Mouse (Mus musculus) liver, embryonic 15.5 days (tissue): Measurements from ENCODE around the gene Tekt5. TPM values are rescaled to one million over a fixed set of nuclear protein-coding genes. Genes with fewer than 3 reads are reported as not detected.
A peak's percentile ranks its signal among the peaks of the same experiment; 100 is the strongest.

Experiments used
- ATAC-seq: fragments of 200-750 bp; cut with Nextera tagmentation; 2 replicates; pipeline ENCODE4 v1.8.0; 2017; ENCODE audit warnings: moderate number of reproducible peaks, mild to moderate bottlenecking, moderate library complexity; ENCODE audit not compliant: insufficient read depth
- H3K27ac ChIP-seq: fragments of 300-500 bp; sonication (generic); replicated peaks from 2 replicates; pipeline ENCODE4 v1.5.1; 2015; ENCODE audit warnings: mild to moderate bottlenecking, inconsistent platforms
- H3K27me3 ChIP-seq: fragments of 300-500 bp; sonication (generic); 2 replicates; pipeline ENCODE4 v1.6.1; 2015; ENCODE audit warnings: mild to moderate bottlenecking, inconsistent platforms
- H3K36me3 ChIP-seq: fragments of 300-500 bp; sonication (generic); replicated peaks from 2 replicates; pipeline ENCODE4 v1.6.1; 2015; ENCODE audit warnings: moderate library complexity, mild to moderate bottlenecking, inconsistent platforms
- H3K4me1 ChIP-seq: fragments of 300-500 bp; sonication (generic); replicated peaks from 2 replicates; pipeline ENCODE4 v1.6.1; 2015; ENCODE audit warnings: inconsistent platforms
- H3K4me2 ChIP-seq: fragments of 300-500 bp; sonication (generic); 2 replicates; pipeline ENCODE4 v1.6.1; 2015; ENCODE audit warnings: moderate library complexity, mild to moderate bottlenecking, inconsistent platforms
- H3K4me3 ChIP-seq: fragments of 300-500 bp; sonication (generic); replicated peaks from 2 replicates; pipeline ENCODE4 v1.5.1; 2015; ENCODE audit warnings: mild to moderate bottlenecking, inconsistent platforms
- H3K9ac ChIP-seq: fragments of 300-500 bp; sonication (generic); 2 replicates; pipeline ENCODE4 v1.6.1; 2015; ENCODE audit warnings: moderate library complexity, mild to moderate bottlenecking, inconsistent platforms
- H3K9me3 ChIP-seq: fragments of 300-500 bp; sonication (generic); replicated peaks from 2 replicates; pipeline ENCODE4 v1.6.1; 2016; ENCODE audit warnings: inconsistent platforms
- WGBS: fragments of 180-500 bp; shearing (Covaris S2); methylation state at CpG from one replicate; pipeline ENCODE4 v1.1.7; 2015; ENCODE audit warnings: mixed read lengths; ENCODE audit not compliant: insufficient replicate concordance; 5-methylcytosine and 5-hydroxymethylcytosine counted together
- polyA plus RNA-seq: library from polyadenylated mRNA; unstranded; fragments of >200 nt; fragmentation: Nextera tagmentation; extraction: Ambion mirVana; gene quantifications from 2 replicates; pipeline ENCODE4 v1.2.1, GENCODE M21; 2015

Tekt5 gene
- polyA plus RNA-seq, 1 experiment from 2014 or later: 0.28 TPM

DNA sequence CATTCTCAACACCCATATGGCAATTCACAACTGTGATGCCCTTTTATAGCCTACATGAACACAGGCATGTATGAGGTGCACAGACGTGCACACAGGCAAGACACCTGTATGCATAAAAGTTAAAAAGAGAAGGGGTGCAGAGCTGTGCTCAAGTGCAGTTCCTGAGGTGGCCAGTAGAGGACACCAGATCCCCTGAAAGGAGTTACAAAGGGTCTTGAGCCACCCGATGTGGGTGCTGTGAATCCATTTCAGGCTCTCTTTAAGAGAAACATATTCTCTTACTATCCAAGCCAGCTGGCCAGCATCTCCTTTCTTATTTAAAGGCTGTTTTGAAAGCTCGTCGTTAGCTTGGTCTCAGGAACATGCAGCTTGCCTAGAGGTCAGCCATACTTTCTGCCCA lies 21.6 kb upstream of the Tekt5 start:
- H3K27me3 ChIP-seq: no peaks in the 10 kb centered on the region
- no peak overlapping the region for H3K9ac ChIP-seq
- H3K4me1 ChIP-seq: peaks cover 11% of the 10 kb centered on the region
- no peak overlapping the region for H3K4me2 ChIP-seq
- H3K27ac ChIP-seq: no peak overlapping the region
- 81% methylated on average over 4 of the region's 4 CpGs for WGBS
- H3K36me3 ChIP-seq: peaks cover 85% of the 10 kb centered on the region
- no peaks in the 10 kb centered on the region for H3K9me3 ChIP-seq
- no peak overlapping the region for H3K4me3 ChIP-seq
- no peak for ATAC-seq

DNA sequence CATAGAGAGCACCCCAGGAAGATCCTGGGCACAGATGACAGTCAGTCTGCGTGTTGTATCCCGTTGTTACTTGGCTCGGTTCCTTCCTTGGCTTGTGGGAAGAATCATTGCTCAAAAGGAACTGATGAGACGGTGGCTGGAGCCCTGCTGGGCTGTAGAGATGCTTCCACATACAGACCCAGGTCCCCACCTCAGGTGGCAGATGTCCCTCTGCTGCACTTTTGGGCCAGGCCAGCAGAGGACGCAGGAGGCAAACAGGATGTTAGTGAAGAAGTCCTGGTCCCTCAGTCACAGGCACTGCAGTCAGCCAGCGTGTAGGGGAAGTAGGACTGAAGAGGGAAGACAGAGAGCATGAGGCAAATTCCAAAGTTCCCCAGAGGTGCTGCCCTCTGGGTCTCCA lies 20.7 kb upstream of the Tekt5 start:
- Histone ChIP-seq H3K27ac (no peak overlapping the region), H3K9ac (no peak overlapping the region), H3K36me3 (peaks cover 76% of the 10 kb centered on the region), H3K9me3 (no peaks in the 10 kb centered on the region), H3K4me2 (no peak overlapping the region), H3K4me3 (no peak overlapping the region), H3K4me1 (peaks cover 18% of the 10 kb centered on the region), H3K27me3 (no peaks in the 10 kb centered on the region)
- no peak for ATAC-seq
- 73% methylated on average over 6 of the region's 6 CpGs for WGBS

DNA sequence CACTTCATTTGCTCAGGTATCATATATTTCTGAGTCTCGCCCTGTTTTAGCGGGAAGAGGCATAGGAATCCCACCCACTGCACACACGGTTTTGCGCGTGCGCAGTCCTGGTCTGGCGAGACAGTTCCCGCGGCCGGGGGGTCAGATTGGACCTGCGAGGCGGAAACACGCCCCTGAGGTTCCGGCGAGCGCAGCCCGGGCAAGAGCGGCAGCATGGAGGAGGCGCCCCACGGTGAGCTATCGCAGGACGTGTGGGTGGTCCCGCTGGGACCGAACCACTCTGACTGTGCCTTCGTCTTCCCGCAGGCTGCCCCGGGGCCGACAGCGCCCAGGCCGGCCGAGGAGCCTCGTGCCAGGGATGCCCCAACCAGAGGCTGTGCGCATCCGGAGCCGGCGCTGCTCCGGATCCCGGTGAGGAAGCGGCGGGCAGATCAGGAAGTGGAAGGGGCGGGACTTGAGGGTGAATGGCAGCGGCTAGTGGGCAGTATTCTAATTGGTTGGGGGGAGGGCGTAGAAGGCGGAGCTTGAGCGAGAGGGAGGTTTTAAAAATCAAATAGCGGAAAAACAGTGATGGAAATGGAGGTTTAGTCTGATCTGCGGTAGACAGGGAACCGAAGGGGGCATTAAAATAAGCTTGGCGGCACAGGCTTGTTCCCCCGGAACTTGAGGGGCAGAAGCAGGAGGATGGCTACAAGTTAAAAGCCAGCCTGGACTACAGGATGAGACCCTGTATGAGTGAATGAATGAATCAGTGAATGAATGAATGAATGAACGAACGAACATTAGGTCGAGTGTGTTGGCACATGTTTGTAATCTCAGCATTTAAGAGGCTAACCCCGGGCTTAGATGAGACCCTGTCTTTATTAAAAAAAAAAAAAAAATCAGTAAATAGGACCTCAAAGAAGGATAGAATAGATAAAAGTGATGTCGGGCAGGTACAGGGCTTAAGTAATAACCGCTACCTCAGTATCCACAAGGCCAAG lies 16.8 kb upstream of the Tekt5 start, which contains the start of gene Nubp1:
Gene Nubp1 (plus strand): TSS at position 185 of the 983 bp plus-strand sequence.
- Histone ChIP-seq H3K4me2 (peak within 1 kb of the TSS; percentile 81), H3K4me1 (peaks cover 20% of the 10 kb centered on the region), H3K9ac (peak within 1 kb of the TSS; percentile 78), H3K27me3 (peaks cover 9% of the 10 kb centered on the region), H3K27ac (peak within 1 kb of the TSS; percentile 95), H3K9me3 (no peaks in the 10 kb centered on the region), H3K36me3 (peaks cover 37% of the 10 kb centered on the region), H3K4me3 (peak within 1 kb of the TSS; percentile 91)
- WGBS: 2% methylated on average over 56 of the region's 56 CpGs
- ATAC-seq: peak; percentile 97

DNA sequence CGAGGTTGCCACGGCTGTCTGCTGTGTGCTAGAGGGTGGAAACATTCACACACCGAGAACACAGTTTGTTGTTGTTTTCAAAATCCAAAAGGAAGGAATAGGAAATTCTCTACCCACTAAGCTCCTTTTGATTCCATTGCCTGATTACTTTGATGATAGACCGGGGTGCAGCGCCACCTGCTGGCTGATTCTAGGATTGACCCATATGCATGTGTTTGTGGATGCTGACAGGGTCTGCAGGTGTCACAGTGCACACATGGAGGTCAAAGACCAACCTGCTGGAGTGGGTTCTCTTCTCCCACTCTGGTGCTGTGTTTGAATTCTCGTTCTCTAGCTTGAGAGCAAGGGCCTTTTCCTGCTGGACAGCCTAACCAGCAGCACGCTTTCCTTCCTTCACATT lies 3.9 kb upstream of the Tekt5 start:
- no peak overlapping the region for H3K4me3 ChIP-seq
- no peaks in the 10 kb centered on the region for H3K9me3 ChIP-seq
- H3K4me2 ChIP-seq: no peak overlapping the region
- H3K4me1 ChIP-seq: no peaks in the 10 kb centered on the region
- H3K9ac ChIP-seq: no peak overlapping the region
- ATAC-seq: no peak
- WGBS: 29% methylated on average over 7 of the region's 7 CpGs
- H3K36me3 ChIP-seq: no peaks in the 10 kb centered on the region
- H3K27ac ChIP-seq: no peak overlapping the region
- H3K27me3 ChIP-seq: peaks cover 18% of the 10 kb centered on the region

DNA sequence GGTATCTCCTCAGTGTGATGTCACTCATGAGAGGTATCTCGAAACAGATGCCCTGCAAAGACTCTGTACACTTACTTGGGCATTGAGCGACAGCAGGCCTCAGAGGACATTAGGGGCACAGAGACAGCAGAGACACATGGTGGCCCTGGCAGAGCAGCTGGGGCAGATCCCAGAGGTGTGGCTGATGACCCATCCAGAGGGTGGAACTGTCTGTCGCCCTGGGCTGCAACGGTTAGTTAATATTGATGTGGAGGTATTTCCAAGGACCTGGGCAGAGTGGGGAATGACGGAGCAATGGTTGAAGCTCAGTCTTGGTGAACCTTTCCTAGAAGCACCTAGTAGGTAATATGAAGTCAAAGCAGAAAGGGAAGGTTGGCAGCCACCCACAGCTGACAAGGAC lies 3.5 kb upstream of the Tekt5 start:
- Histone ChIP-seq H3K4me1 (no peaks in the 10 kb centered on the region), H3K4me2 (no peak overlapping the region), H3K36me3 (no peaks in the 10 kb centered on the region), H3K9me3 (no peaks in the 10 kb centered on the region), H3K27me3 (peaks cover 22% of the 10 kb centered on the region), H3K4me3 (no peak overlapping the region), H3K9ac (no peak overlapping the region), H3K27ac (no peak overlapping the region)
- WGBS: 59% methylated on average over 5 of the region's 5 CpGs
- ATAC-seq: no peak

DNA sequence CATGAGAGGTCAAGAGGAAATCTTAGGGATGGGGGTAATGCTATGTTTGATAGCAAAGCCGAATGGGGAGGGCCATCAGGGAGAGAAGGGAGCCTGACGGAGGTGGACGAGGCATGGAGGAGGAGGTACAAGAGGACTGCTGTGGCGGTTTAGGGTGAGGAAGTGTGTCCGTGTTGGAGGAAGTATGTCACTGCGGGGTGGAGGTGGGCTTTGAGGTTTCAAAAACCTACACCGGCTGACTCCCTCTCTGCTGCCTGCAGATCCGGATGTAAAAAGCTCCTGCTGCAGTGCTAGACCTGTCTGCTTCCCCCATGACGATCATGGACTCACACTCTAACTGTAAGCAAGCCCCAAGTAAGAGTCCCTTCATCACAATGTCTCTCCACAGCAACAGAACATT lies 2.7 kb downstream of the Tekt5 start:
- 31% methylated on average over 9 of the region's 9 CpGs for WGBS
- Histone ChIP-seq H3K4me2 (no peak overlapping the region), H3K4me3 (no peak overlapping the region), H3K9ac (no peak overlapping the region), H3K36me3 (no peaks in the 10 kb centered on the region), H3K27me3 (peaks cover 22% of the 10 kb centered on the region), H3K27ac (no peak overlapping the region), H3K4me1 (peaks cover 12% of the 10 kb centered on the region), H3K9me3 (no peaks in the 10 kb centered on the region)
- no peak for ATAC-seq

DNA sequence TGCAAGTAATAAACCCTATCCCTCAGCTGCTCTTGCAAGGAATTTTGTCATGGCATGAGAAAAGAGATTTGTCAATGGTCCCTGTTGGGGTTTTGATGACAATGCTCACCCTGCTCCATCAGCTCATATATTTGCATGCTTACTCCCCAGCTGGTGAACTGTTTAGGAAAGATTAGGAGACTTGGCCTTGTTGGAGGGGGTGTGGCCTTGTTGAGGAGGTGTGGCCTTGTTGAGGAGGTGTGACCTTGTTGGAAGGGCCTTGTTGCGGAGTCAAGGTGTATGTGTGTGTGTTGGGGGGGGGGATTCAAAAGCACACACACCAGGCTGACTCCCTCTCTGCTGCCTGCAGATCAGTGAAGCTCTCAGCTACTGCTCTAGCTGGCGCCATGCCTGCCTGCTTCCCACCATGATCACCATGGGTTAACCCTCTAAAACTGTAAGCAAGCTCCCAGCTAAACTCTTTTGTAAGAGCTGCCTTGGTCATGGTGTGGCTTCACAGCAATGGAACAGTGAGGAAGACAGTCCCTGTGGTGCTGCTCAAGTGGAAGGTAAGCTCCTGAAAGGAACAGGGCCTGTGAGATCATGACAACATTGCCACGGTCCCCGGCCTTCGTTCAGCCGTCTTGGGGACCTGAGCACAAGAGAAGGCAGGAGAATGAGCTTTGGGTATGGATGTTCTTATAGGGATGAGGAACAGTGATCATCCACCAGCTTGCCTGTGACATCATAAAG lies 6.5 kb downstream of the Tekt5 start:
- Histone ChIP-seq H3K27me3 (peaks cover 8% of the 10 kb centered on the region; the same call in 1 of the 2 replicates), H3K4me2 (no peak overlapping the region), H3K9ac (no peak overlapping the region), H3K27ac (no peak overlapping the region), H3K4me1 (peaks cover 31% of the 10 kb centered on the region), H3K9me3 (no peaks in the 10 kb centered on the region), H3K36me3 (no peaks in the 10 kb centered on the region), H3K4me3 (no peak overlapping the region)
- ATAC-seq: no peak
- WGBS: 80% methylated on average over 6 of the region's 6 CpGs

DNA sequence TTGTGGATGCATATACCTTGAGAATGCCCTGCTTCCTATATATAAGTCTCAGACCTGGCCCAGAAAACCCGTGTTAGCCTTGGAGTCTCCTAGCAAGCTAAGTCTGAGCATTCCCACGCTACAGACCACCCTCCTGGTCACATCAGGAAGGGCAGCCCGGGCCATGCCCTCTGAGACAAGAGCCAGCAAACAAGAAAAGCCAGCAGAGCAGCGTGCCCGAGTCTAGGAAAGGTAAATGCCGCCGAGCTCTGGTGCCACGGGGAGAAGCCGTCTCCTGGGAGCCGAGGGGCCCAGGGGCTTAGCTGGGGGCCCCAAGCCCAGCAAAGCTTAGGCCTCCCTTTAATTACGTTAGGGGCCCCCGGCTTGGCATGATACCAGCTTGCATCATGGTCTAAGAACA lies 10.0 kb downstream of the Tekt5 start:
- no peak overlapping the region for H3K9ac ChIP-seq
- WGBS: 80% methylated on average over 12 of the region's 12 CpGs
- peak overlapping the region; percentile 90; the same call in 1 of the 2 replicates for H3K27ac ChIP-seq
- H3K4me3 ChIP-seq: no peak overlapping the region
- H3K4me1 ChIP-seq: peaks cover 39% of the 10 kb centered on the region
- no peak for ATAC-seq
- no peaks in the 10 kb centered on the region for H3K9me3 ChIP-seq
- no peaks in the 10 kb centered on the region for H3K36me3 ChIP-seq
- H3K27me3 ChIP-seq: peaks cover 26% of the 10 kb centered on the region; the same call in 1 of the 2 replicates
- H3K4me2 ChIP-seq: peak overlapping the region; percentile 72

DNA sequence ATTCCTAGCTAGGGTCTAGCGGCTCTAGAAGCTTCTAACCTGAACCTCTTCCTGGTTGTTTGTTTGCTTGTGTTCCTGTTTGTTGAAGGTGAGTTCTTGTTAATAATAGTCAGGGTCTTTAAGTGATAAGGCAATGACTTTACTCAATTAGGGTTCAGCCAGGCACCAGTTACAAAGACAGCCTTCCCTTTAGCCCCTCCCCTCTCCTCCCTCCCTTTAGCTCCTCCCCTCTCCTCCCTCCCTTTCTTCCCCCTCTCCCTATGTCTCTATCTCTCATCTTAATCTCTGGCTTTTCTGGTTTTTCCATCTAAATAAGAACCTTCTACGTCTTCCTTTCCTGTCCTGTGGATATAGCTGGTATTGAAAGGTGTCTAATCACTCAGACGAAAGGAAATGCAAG lies 10.7 kb downstream of the Tekt5 start:
- Histone ChIP-seq H3K4me1 (peaks cover 39% of the 10 kb centered on the region), H3K4me2 (peak overlapping the region; percentile 72), H3K27me3 (peaks cover 27% of the 10 kb centered on the region; the same call in 1 of the 2 replicates), H3K36me3 (no peaks in the 10 kb centered on the region), H3K27ac (peak overlapping the region; percentile 90), H3K9ac (no peak overlapping the region), H3K9me3 (no peaks in the 10 kb centered on the region), H3K4me3 (peak overlapping the region; percentile 44)
- 30% methylated on average over 3 of the region's 3 CpGs for WGBS
- ATAC-seq: peak; percentile 83

DNA sequence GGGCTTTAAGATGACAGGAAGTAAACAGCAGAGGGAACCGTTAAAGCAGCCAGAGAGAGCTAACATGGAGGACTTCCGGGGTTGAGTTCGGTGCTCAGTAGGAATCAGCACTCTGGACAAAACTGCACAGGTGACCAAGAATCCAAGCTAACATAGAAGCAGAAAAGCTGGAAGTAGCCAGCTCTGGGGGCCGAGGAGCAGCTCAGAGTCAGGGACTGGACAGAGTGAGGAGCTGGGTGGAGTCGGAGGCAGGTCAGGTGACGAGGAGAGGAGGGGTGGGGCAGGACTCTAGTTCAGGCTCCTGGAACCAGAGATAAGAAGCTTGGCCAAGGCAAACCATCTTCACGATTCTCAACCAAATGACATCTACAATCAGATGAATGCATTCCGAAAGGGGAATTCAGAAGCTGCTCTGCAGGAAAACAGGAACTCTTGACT lies 11.2 kb downstream of the Tekt5 start:
- 7% methylated on average over 8 of the region's 8 CpGs for WGBS
- no peaks in the 10 kb centered on the region for H3K36me3 ChIP-seq
- H3K27ac ChIP-seq: peak overlapping the region; percentile 90
- ATAC-seq: peak; percentile 100
- peaks cover 39% of the 10 kb centered on the region for H3K4me1 ChIP-seq
- peak overlapping the region; percentile 48 for H3K9ac ChIP-seq
- peaks cover 32% of the 10 kb centered on the region; the same call in 1 of the 2 replicates for H3K27me3 ChIP-seq
- peak overlapping the region; percentile 44 for H3K4me3 ChIP-seq
- no peaks in the 10 kb centered on the region for H3K9me3 ChIP-seq
- H3K4me2 ChIP-seq: peak overlapping the region; percentile 72

DNA sequence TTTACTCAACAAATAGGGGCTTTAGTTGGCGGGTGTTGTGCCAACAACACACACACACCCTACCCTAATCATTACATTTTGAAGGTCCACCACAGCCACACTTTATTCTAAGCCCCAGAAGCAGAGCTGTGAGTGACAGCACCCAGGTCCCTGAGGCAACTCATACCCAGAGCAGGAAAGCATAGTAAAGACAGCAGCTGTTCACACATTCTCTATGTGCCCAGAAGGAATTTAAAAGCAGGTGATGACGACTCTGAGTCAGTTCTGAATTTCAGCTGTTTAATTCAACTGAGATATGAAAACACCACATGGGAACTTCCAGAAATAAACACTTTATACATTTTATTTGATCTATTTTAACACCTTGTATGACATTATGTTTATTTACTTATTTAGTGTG lies 15.8 kb downstream of the Tekt5 start:
- no peaks in the 10 kb centered on the region for H3K9me3 ChIP-seq

More for the DNA sequence above, 15.8 kb downstream of the Tekt5 start:
- no peak overlapping the region for H3K9ac ChIP-seq
- H3K4me2 ChIP-seq: no peak overlapping the region
- peaks cover 15% of the 10 kb centered on the region for H3K4me1 ChIP-seq
- no peaks in the 10 kb centered on the region for H3K36me3 ChIP-seq
- ATAC-seq: no peak
- H3K27me3 ChIP-seq: peaks cover 35% of the 10 kb centered on the region; the same call in 1 of the 2 replicates
- no peak overlapping the region for H3K4me3 ChIP-seq
- WGBS: 50% methylated on average over 2 of the region's 2 CpGs
- H3K27ac ChIP-seq: no peak overlapping the region
